Mouse (Mus musculus) cerebellum, adult 9-10 months (tissue): Measurements from ENCODE around the gene Ptpro.

Experiments
- DNase-seq: peaks from one replicate; pipeline ENCODE4 v3.0.0; 2022

Gene Ptpro

DNA sequence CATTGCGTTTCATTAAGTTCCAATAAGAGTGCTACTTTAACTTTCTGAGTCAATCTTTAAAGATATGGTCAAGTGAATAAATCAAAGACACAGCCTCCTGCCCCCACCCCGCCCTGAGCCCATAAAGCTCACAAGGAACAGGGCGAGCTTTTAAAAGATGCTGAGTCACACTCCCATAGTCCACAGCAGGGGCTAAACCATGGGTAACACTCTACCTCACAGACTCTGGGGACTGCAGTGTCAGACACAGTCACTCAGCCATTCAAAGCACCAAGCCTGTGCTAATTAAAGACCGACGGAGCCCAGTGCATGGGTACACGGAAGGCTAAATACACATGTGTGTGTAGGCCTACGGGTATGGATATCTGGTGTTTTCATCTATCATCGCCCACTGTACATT lies 251.3 kb downstream of the Ptpro start:
- DNase-seq = no peak

DNA sequence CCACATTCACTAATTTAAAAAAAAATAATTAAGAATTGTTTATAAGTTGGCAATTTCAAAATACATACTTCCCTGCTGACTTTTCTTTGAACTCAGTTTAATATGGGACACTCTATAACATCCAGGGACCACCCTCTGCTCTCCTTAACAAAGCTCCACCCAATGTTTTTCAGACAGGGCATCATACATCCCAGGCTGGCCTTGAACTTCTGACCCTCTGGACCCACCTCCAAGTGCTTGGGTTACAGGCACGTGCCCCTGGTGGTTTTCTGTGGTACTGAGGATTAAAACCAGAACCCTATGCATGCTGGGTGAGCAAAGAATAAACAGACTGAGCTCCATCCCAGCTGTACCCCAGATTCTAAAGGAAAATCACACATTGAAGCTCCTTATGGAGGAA lies 251.9 kb downstream of the Ptpro start:
- no peak for DNase-seq

DNA sequence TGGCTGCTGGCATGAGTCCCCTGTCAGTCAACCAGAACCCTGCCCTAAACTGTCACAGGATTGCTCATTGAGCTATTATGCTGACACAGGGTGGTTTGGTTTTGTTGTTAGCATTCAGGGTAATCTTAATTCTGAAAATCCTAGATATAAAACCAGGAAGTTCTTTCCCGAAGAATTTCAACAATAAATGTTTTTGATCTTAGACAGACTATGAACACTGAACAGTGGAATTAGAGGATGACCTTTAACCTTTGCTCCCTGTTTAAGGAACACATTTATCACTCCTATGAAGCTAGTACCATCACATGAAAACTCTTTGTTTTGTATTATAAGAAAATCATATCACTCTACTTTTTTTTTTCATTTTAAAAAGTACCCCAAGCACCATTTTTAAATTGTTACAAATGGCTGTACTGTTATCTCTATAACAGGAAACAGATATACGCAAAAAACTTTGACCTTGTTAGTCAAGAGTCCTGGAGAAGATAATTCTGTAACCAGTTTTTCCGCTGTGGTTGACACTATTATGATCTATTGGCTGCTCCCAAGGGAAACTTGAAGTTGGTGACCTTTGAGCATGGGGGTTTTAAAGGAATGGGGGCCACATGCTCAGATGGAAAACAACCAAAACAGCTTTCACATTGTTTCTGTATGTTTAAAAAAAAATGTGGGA lies 253.6 kb downstream of the Ptpro start:
- no peak for DNase-seq

DNA sequence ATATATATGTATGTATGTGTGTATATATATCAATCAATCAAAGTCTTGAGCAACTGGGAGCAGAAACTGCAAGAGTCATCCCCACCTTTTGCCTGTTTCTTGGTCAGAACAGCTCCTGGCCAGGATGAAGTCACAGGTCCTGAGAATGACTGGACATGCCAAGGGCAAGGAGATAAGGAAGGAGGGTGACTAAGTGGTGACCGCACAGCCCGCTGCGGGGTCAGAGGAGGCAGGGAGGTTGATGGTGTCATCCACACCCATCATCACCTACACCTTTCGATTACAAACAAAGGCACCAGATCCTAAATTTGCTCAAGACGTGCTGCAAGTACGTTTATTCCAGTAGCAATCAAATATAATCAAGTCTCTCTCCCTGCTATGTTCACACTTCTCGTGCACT lies 254.4 kb downstream of the Ptpro start:
- no peak for DNase-seq

DNA sequence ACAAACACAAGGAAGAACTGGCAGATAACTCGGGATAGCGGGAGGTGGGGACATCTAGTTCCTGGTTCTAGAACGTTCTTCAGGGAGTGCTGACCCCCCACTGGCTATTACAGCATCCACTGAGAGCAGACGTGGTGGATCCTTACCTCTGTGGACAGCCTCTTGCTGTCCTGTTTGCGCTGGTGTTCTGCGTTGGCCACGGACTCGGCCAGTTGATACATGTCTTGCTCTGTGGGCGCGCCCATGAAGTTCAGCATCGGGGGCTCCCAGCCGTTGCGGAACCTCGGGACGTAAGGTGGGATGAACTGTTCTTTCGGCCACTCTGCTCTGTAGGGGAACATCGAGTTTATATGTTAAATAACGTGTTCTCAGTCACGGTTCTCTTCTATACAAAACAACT lies 256.8 kb downstream of the Ptpro start:
- DNase-seq = no peak

DNA sequence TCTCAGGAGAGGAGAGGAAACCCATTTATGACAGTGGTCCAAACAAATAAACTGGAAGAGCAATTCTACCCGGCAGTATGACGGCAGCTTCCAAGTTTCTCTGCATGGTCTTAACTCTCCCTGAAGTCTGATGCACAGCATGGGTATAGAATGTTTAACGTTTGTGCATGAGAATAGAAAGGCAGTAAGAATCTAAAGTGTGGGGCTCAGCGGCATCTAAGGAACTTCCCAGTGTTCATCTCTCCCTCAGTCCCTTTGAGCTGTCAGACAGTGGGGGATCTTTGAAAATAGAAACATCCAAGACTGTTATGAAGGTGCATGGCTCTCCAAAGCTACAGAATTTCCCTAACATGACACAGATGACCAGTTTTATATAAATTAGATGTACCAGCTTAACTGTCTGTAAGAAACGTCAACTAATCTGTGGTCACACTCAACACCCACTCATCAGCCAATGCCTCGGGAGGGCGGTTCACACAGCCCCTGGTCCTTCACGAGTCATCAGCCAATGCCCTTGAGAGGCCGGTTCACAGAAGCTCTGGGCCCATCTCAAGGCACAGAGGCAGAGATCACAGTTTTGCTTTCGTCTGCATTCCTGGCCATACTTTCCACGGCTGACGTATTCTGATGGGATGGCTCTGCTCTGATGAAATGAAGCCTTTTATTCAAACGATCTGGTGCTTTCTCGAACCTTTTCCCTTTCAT lies 257.4 kb downstream of the Ptpro start:
- no peak for DNase-seq

DNA sequence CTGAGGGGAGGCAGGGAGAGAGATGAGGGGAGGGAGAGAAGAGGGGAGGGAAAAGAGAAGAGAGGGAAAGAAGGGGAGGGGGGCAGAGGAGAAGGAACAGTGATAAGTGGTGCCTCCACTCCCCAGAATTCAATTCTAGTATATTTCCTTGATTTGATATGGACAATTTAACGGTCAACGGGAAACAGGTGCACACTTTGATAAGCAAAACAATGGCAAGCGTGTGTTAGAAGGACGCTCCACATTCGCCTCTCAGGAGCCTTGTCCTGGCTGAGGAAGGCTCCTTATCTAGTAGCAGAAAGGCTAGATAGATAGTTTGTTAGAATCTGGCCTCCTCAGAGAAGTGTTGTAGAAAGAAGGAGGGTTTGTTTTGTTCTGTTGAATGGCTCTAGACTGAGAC lies 260.6 kb downstream of the Ptpro start:
- no peak for DNase-seq
